Mouse (Mus musculus) embryo, embryonic 10 days (tissue): ENCODE measurements around the gene Shq1.

Experiments
- DNase-seq: peaks from one replicate; pipeline ENCODE4 v3.0.0-alpha.2; 2015; ENCODE audit warnings: low spot score

Gene Shq1

DNA sequence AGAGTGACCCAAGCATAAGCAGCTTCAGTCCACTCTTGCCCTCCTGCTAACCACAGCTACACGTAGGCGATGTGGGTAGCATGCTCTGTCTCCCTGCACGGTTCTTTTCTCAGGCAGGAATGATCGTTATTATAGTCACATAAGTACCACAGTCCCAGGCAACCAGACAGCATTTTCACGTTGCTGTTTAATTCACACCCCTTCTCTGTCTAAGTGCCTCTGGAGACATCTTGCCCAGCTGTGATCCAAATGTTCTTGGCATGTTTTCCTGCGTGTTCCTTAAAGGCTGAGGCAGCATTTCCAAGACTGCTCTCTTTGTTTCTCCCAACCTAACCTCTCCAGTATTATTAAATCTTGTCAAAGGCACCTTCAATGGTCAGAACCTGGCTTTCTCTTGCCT, 67.3 kb downstream of the Shq1 start:
- no peak for DNase-seq

DNA sequence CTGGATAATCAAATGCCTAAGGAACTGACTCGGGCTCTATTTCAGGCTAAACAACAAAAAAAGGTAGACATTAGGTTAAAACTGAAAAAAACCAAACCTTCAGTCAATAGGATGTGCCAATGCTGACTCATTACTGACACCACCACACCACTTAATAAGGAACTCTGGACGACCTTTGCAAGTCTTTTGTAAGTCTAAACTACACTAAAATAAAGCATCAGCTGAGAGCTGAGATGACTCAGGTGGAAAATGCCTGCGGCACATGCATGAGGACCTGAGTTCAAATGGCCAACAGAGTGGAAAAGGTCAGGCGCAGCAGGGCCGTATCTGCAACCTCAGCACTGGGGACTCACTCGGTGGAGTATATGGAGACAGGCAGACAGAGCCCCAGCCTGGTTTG, 69.3 kb downstream of the Shq1 start:
- no peak for DNase-seq

DNA sequence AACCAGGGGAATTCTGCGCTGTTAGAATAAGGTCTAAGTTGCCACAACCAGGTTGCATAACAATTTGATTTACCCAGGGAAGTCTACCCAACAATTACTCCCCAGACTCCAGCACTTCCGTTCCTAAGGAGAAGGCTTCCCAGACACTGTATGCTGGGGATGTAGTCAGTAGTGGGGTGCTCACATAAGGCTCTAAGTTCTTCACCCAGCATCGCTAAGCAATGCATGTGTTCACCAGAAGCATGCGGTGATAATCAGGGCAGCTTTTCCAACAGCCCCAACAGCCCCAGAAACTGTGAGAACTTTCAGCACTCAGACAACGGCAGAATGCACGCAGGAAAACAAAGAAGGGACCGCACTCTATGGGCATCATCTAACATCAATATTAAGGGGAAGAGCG, 77.1 kb downstream of the Shq1 start:
- DNase-seq, result no peak

DNA sequence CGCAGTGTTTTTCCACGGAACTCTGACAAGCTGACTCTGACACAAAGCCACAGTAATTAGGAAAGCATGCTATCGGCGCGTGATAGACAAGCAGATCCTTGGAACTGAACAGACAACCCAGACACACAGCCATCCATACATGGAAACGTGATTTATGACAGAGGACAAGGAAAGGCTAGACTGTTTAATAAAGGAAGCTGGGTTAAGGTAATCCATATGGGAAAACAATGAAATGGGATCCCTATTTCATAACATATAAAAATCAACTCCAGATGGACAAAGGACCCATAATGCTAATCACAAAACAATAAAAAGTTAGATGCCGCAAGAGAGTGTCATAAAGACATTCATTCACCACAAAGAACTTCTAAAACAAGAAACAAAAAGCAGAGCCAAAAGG, 78.0 kb downstream of the Shq1 start:
- no peak for DNase-seq

DNA sequence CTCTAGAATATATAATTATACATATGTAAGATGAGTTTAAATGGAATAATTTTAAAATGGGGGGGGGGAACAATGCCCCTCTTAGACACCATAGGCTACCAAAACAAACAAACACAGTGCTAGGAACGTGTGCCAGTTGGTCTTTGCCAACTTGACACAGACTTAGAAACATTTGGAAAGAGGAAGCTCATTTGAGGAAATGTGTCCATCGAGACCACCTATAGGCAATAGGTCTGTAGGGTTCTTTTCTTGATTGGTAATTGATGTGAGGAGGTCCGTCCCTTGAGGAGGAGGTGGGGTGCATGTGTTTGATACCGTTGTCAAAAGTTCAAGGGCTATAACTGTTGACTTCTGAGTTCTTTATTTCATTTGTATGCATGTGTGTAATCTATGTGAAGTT, 80.4 kb downstream of the Shq1 start:
- no peak for DNase-seq

DNA sequence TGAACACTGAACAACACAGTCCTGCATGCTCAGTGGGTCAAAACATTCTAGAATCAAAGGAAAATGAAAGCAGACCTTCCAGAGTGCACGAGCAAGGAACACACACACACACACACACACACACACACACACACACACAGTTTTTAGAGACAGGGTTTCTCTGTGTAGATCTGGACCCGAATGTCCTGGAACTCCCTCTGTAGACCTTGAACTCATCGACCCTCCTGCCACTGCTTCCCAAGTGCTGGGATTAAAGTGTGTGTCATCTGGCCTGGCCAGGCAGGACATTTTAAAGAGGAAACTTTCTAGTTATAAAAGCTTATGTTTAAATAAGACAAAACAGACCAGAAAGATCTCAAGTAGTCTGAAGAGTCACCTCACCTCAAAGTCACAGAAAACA, 82.1 kb downstream of the Shq1 start:
- no peak for DNase-seq

DNA sequence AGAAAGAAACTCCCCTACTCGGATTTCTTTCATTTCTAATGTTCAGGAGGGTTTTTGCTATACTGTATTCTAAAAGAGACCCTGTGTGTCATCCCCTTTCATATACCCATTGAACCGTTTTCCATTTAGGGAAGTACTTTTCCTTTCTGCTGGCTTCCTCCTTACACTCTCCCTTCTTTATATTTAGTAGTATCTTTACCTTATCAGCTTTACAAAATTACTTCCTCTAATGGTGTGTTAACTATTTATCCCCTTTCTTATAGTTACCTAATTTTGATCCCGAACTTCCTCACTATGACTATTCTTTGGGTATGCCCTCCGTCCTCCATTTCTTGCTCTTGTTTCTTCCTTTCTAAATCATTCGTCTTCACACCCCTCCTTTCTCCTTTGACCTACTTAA, 84.2 kb downstream of the Shq1 start:
- DNase-seq, result no peak

DNA sequence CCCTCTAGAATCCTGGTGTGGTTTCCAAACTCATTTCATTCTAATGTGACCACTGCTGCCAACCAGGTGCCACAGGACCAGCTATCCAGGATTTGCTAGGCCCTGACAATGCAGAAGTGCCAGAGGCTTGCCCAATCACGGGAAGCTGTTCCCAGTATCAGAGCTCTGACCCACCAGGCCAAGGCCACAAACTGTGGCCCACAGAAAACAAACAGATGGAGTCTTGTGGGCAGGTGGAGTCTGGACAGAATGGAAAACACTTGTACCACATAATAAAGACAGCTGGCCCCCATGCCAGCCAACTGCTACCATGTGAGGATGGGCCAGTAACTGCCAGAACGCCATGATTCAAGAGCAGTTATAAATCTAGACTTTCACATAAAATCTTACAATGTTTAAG, 89.0 kb downstream of the Shq1 start:
- DNase-seq, result no peak

DNA sequence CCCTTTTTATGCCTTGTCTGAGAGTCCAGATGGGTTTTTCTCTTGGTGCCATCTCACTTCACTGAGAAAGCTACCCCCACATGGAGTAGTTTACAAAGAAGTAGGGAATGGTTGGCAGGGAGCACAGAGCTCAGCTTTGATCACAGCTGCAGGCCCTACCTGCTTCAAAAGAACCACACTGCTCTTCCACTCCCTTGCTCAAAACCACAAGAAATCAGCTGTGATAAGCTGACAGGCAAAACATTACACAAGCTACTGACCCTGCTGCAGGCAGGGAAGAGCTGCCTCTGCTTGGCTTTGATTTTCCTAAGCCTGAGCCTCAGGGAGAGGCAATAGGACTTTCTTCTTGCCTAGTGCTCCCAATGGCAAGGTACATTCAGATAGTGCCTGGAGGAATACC, 89.9 kb downstream of the Shq1 start:
- no peak for DNase-seq

DNA sequence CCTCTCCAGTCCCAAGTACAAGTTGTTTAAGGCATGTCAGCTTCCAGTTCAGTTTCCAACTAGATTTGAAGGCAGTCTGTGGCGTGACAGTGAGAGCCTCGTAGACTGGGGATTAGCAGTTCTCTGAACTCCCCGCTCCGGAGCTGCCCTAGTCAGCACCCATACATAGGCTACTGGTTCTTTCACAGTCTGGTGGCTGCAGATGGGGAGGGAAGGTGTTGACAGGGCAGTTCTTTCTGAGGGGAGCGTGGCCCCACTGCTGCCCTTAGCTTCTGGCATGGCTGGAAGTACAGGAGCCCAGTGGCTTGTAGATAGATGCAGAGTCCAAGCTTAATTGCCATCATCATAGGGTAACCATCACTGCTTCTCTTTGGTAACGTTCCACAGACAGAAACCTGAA, 93.4 kb downstream of the Shq1 start:
- no peak for DNase-seq

DNA sequence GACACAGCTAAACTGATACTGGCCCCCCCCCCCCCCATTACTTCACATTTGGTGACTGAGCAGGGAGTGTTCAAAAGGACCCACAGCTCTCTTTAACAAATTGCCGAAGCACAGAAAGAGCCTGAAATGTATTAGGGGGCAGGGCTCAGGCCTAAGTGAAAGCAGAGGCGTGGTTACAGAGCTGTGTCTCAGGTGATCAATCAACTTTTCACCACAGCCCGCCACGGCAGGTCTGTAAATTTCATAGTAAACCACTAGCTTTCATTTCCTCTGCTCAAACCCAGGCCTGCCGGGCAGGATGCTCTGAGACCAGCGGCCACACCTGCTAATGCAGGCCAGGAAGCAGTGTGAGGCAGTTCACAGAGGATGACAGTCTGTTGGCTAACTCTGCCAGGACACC, 94.8 kb downstream of the Shq1 start:
- peak; percentile 41 for DNase-seq

DNA sequence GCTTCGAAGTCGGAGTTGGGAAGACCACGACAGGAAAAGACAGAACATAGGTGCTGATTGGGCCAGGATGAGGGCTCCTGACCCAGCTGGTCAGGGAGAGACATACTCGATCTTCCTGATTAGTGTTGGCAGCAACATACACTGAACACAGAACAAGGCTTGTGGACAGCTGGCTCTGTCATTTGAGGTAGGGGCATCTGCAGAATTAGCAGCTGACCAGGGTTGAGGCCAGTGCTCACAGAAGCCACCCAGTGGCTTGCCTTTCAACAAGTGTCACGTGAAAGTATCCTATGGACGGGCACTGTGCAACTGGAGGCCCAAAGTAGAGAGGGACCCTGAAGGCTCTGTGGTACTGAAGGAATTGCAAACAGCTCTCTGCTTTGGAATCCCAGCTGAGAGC, 104.2 kb downstream of the Shq1 start:
- no peak for DNase-seq

DNA sequence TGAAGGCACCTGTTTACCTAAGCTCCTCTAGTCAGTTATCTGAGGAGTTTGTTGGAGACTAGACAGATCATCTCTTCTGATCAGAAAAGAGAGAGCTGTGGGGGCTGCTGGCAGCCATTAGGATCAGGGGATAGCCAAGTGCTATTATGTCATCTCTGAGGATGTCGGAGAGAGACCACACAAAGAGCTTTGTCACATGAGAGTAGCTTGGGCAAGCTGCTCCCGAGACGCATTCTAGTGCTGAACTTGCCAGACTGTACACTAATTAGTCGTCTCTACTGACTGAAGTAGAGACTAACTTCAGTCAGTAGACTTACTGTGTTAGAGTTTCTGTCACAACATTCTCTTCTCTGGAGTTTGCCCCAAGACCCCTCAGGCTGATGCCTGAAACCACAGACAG, 106.4 kb downstream of the Shq1 start:
- no peak for DNase-seq

DNA sequence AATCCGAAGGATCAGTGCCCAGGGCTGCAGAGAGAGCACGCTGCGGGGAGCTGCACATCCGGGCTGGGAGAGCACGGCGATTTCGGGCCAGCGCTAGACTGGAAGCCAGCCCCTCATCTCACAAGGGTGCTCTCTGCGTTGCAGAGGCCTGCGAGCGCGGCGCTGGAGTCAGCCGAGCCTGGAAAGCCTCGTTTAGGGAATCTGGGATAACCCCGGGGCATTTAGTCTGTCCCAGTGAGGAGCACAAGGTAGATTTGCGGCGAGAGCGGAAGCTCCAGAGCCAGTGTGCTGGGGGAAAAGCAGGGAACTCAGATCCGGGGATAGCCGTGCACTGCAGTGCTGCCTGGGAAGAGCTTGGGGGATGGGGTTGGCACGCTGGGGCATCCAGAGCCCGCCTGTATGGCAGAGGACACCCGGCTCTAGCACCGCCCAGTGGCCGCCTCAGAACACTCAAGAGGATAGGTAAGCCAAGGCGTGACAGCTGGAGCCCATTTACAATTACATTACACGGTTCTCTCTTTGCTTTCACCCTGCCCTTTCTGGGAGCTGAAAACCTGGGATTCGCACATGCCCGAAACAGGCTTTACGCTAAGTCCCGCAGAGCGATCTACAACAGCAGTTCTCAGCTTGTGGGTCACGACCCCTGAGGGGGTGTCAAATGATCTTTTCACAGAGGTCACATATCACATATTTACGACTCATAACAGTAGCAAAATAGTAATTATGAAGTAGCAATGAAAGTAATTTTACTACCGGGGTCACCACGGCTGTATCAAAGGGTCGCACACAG, 107.2 kb downstream of the Shq1 start:
- peak; percentile 90 for DNase-seq

DNA sequence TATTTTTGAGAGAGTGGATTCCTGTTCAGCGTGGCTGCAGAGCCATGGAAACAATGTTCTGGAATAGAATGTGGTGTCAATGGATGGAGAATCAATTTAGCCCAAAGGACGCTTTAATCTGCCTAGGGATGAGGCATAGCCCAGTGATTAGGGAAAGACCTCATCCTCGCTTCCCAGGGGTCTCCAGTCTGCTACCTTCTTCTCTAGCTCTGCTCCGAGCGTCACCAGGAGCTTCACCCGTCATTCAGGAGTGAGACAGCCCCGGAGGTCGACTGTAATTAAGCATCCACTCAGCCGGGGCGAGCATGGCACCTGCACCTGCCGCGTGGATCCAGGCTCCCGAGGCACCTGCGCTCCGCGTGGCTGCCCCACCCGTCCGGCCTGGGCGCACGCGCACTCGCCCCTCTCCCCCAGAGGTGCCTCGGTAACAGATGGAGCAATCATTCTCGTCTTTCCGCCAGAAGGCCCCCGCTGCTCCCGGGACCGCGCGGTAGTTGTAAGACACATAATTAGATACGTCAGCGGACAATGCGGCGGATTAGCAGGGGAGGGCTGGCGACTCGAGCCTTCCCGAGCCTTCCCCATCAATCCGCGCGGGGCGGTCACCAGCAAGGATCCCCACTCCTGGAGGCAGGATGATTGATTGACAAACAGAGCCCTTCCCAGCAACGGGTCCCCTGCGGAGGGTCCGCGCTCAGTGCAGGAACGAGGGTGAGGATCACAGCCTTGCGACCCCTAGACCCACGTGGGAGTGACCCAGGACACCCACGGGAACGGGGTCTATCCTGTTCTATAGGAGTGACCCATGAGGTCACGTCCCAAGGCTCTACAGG, 108.0 kb downstream of the Shq1 start:
- peak; percentile 73 for DNase-seq

DNA sequence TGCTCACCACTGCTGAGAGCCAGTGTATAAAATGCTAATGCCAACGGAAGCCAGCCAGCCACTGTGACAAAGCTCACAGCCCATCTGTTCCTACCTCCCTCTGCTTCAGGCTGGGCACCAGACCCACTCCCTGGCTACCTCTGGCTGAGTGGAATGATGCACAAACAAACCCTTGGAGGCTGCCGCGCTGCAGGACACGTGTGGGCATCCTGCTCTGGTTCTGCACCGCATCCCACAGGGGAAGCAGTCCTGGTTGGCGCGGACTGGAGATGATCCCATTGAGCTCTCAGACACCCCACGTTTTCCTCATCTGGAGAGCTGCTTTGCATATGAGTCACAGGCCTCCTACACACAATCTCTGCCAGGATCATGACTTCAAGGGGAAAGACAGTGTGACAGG, 112.9 kb downstream of the Shq1 start:
- DNase-seq, result no peak

DNA sequence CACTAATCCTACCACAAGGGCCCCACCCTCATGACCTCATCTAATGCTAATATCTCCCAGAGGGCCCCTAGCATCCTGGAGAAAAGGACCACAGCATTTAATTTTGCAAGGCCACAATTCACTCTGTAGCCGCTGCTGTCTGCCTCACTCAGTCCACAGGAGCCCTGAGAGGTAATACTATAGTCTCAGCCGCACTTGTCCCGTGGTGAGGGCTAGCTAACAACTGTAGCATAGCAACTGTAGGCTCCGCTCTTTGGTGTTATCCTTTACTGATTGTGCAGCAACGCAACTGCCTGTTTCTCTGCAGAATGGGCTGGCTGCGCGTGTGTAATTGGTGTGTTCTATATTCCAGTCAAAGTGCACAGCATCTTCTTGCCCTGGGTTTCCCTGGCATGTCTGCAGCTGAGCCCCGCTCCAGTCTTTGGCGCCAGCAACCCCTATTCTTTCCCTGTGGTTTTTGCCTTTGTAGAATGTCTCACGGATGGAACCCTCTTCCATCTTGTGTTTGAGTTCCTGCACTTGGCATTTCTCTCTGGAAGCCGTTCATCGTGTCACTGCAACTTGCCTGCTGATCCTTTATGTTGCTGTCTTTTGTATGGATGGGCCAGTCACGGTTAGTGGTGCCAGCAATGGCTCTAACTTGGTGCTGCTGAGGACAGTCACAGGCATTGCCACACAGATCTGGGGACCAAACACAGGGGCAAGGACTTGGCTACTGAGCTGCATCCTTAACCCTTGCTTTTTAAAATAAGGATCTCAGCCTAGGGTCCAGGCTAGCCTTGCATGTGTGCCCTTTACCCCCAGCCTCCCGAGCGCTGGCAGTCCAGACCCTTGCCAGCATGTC, 128.6 kb downstream of the Shq1 start:
- DNase-seq, result no peak

DNA sequence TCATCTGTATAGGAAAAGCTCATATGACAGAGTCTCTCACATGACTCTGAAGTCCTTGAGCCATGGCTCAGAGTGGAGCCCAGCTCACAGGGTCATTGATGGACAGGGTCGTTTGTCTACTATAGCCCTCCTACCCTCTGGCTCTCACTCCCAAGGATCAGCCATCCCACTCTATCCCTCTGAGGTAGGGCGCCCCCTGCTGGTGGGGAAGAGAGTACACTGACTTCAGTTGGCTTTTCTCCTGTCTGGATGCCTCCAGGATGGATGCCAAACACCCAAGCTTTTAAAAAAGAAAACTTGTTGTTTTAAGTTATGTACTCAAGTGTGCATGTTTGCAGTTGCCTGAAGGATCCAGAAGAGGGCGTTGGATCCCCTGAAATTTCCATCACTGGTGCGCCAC, 131.3 kb downstream of the Shq1 start:
- no peak for DNase-seq

DNA sequence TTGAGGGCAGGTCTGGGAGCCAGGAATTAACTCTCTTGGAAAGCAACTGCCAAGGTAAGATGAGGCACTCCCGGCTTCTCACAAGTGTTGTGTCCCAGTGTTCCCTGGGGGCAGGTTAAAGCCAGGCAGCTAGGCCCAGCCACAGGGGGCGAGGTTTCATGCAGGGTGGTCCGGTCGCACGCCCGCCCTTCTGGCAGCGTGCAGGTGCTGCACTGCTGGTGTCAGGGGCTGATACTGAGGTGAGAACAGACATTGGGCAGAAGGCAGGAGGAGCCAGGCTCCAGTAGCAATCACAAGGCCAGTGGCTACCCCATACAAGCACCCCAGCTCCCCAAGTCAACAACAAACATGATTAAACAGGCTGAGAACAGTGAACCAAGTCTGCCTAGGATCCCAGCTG, 132.4 kb downstream of the Shq1 start:
- no peak for DNase-seq

DNA sequence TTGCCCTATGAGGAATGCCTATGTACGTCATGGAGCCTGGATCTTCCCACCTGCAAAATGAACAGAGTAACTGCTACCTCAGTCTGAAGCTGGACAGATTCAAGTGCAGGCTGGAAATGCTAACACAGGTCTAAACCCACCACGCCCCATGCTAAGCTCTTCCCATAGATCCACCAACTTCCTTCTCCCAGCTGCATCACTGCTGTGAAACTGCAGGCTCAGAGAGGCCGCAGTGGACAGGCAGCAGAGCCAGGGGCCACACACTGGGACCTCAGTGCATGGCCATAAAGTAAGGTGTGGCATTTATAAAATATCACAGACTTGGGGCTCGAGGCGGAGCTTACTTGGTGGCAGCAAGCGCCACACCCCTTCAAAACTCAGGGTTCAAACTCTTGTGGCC, 133.0 kb downstream of the Shq1 start:
- DNase-seq, result no peak

DNA sequence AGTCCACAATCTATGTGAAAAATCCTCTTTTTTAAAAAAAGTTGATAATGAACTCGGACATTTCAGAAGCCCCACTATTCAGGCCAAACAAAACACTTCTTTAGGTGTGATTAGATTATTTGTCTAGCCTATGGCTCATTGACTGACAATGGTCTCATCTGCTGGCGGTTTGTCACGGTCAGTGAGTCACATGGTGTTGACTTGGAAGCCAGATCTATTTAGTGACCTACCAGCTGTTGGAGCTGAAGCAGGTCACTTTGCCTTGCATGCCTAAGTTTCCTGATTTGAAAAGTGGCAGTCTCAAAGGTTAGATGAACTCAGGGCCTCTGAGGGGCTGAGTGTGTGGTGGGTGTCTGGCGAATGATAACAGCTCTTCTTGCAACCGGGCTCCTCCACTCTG, 133.9 kb downstream of the Shq1 start:
- DNase-seq, result peak; percentile 40

DNA sequence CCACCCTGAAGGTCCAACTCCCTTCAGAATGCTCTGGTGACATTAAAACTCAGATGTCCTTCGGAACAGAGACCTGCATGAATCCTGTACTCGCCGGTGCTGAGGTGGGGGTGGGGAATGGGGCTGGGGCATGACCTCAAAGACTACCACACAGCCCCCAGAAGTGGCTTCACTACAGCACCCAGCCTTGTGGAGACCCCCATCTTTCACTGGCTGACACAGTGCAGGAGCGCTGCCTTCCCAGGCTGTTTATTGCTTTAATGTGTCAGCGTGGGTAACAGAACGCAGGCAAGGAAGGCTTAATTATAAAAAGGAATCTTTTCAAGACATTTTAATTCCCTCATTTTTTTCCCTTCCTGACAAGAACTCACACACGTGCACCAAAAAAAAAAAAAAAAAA, 137.6 kb downstream of the Shq1 start:
- no peak for DNase-seq

DNA sequence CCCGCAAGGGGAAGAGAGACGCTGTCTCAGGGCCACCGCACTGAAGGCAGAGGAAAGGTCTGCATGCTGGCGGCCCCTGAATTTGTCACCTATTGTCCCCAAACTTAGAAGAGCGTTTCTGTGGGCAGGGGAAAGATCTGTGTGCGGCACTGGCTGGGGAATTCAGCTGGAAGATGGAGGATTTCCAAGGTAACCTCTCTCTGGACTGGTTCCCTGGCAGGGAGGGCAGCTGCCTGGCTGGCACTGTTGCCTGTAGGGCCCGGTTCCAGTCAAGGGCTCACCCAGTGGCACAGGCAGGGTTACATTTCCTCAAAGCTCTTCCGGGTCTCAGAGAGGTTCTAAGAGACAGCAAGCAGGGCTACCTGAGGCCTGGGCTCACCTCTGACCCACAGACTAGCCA, 138.6 kb downstream of the Shq1 start:
- DNase-seq, result no peak
